Mouse (Mus musculus) B cell, adult 2 months (primary cell): ENCODE results near the gene C1qa.

Source experiments
- DNase-seq, 2 experiments: peaks; one replicate each; pipeline ENCODE4 v3.0.0; 2022

C1qa gene

DNA sequence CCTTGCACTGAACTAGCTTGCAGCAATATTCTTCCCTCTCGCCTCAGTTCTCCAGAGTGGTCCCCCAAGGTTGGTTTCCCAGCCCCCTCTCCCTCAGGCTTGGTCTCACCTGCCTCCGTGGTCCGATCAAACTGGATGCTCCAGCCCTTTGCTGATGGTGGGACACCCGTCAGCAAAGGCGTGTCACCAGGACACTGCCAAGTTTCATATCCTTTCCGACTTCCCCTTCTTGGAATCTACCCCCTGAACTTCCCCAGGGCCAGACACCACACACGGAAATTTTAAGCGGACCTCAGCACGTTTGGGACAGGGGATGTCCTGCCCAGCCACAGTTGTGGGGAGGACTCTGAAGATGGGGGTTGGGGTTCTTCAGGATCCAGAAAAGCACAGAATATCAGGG lies at the start of gene C1qa:
C1qa (minus strand) TSS at position 167 of the 400 bp plus-strand sequence.
- no peak for DNase-seq

DNA sequence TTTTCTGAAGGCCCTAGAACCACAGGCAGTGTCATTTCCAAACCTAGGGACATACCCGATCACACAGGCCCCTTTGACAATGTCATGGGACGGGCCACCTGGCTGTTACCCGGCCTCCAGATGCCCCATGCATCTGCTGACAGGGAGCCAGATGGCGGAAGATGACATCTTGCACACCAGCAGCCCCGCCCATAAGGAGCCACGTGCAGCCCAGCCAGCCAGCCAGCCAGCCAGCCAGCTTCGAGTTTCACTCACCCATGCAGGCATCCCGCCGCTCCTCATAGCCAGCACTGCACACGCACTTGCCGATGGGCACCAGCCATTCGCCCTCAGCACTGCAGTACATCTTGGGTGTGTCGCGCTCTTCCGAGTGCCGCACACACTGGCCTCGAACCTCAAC lies 46.8 kb upstream of the C1qa start:
- DNase-seq = no peak

DNA sequence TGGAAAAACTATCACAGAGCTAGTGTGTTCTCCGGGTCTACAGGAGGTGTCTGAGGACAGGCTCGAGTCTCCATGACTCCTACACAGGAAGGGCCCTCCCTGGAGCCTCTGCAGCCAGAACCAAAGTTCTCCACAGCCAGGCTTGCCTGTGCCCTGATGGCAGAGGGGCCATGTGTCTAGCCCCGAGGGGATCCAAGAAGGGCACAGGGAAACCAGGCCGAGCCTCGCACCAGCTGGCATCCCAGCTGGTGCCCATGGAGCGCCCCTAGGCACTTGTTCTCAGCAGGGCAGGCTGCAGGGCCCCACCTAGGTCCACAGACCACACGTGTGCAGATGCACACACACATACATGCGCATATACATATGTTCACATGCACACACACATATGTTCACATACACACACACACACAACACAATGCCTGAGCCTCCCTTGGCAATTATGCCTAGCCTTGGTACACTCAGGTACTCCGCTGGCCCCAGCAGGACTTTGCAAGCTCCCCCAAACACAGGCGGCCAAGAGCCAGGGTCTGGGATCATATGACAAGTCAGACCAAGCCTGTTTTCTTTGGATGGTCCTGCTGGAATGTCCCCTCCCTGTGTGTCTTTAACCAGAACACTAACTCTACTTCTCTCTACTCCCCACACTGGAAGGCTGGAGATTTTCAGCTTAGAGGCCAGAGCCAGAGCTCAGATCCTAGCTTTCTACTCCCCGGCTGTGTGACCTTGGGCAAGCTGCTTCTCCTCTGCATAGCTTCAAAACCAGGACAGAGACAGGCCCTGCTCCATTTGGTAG lies 46.2 kb upstream of the C1qa start:
- no peak for DNase-seq

GRCm38 (mm10) chr4:136943175-136943574 lies 44.6 kb upstream of the C1qa start:
- no peak for DNase-seq

DNA sequence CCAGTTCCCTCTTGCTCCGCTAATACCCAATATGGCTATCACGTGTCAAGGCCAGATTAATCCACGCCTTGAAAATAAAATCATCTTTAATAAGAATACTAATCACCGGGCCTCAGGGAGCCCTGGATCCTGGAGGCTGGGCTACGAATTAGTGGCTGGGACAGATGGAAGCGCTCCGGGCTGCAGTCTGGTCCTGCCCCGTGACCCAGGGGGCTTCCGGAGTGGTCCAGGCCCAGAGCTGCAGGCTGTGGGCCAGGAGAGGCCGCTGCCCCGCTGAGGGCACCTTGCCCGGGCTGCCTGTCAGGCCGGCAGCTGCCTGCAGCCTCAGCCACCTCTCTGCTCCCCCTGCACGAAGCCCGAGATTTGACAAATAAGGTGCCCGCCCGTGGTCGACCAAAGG lies 44.2 kb upstream of the C1qa start:
- no peak for DNase-seq

DNA sequence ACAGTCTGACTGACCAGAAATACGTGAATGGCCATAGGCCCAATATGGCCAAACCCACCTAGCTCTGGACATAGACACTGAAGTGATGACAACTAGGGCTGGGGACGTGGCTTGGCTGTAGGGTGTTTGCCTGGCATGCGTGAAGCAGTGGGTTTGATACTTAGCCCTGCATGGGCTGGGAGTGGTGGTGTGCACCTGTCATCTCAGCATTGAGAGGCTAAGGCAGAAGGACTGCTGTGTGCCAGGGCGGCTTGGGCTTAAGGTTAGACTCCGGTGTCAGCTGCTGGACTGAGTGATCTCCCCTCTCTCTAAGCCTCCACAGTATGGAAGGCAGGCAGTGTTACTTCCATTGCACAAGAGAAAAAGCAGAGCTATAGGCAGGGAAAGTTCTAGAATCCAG lies 39.3 kb upstream of the C1qa start:
- DNase-seq = no peak

GRCm38 (mm10) chr4:136937344-136937743 lies 38.7 kb upstream of the C1qa start:
- DNase-seq = no peak

GRCm38 (mm10) chr4:136934746-136935613 lies 36.4 kb upstream of the C1qa start:
- DNase-seq = no peak

- no peak for DNase-seq
Measured at GRCm38 (mm10) chr4:136930474-136930873, 31.9 kb upstream of the C1qa start.

- peak; percentile 17 to 19 for DNase-seq
Measured at GRCm38 (mm10) chr4:136928928-136929327, 30.3 kb upstream of the C1qa start.

DNA sequence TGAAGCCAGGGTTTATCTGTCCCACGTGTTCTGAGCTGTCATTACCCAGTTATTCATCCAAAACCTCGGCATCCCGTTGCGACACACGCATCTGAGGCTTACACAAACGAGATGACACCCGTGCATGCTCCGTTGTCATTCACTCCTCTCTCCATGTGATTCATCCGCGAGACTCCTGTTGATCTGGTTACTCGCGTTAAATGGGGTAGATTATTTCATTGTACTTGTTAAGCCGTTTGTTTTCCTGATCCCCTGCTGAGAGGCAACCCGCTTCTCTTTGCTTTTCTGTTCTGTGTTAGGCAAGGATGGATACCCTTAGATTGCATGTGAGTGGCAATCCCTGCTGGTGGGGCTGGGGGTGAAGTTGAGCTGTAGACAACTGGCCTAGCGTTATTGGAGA lies 27.2 kb upstream of the C1qa start:
- no peak for DNase-seq

DNA sequence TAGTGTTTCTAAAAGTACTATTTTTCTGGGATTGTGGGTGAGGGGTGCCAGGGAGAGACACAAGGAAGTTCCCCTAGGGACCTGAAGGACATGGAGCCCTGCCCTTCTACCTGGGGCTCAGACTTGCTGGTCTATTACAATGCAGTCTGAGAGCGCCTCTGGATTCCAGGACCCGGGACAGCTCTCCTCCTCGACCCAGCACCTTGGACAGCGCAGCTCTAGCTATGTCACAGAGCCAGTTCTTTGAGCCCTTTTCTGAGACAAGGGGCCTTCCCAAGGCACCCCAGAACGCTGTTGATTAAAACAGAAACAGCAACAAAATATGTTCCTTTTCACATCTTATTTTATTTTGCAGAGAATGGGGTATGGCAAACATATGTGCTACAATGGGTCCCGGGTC lies 25.9 kb upstream of the C1qa start:
- peak; percentile 26 to 28 for DNase-seq

- no peak for DNase-seq
Measured at GRCm38 (mm10) chr4:136919526-136919925, 20.9 kb upstream of the C1qa start.

DNA sequence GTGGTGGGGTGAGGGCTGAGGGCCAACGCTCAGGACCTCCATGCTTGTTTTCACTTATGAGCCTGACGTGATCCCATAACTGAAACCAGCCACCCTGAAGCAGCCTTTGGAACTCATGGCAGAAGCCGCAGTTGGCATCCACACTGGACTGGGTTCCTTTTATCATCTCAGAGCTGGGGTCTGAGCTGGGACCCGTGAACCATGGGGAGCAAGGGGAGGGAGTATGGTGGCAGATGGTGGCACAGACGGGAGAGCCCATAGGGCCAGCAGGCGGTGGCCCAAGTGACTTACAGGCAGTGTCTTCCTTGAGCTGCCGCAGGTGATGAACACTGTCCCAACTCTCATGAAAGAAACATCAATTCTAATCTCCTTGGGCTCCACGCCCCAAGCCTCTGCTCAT lies 20.2 kb upstream of the C1qa start:
- no peak for DNase-seq

DNA sequence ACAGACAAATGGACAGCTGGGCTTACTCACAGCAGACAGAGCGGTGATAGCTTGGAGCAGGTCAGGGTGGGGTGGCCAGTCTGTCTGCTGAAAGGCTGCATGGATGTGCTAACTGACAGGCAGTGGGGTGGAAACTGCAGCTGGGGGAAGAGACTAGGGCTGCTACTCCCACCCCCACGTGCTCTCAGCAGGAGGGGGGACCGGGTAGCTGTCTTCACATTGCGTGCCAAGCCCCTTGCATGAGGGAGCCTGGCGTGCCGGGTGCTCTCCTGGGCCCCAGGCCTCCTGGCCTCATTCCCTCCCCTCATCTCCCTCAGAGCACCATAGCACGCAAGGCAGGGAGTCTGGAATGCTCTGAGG lies 18.5 kb upstream of the C1qa start:
- DNase-seq = no peak

- no peak for DNase-seq
Measured at GRCm38 (mm10) chr4:136916359-136917164, 18.0 kb upstream of the C1qa start.

DNA sequence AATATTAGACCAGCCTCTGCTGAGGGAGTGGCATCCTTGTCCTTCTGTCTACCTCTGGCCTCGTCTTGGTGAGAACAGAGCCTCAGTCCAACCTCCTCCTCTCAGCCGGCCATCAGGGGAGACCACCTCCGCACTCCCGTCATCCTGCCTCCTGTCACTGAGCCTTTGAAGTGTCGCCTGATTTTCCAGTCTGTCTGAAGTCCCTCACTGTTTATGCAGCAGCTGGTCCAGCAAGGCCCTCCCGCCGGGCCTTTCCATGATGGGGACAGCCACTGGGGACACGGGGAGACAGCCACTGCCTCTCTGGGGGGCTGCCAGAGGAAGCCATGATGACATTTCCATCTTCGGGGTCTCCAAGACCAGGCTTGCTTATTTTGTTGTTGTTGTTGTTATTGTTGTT lies 14.2 kb upstream of the C1qa start:
- no peak for DNase-seq

- DNase-seq = no peak
Measured at GRCm38 (mm10) chr4:136911804-136912203, 13.2 kb upstream of the C1qa start.

DNA sequence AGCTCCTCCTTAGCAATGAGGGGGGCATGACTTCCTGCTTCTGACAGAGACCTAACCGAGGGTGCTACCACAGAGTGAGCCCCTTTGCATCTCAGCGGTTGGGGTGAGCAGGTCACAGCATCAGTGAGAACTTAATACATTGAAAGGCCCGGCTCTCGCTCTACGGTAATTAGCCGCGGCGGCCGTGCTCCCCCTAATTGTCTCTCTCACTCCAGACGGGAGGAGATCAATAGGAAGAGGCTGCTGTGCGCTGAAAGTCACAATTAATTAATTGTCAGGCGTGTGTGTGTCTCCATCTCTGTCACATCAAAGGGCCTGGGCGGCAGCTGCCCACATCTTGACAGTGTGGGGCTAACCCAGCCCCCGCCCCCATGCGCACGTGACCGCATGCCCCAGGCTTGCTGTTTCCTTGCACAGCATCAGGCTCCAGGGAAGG lies 12.6 kb upstream of the C1qa start:
- DNase-seq = no peak

- no peak for DNase-seq
Measured at GRCm38 (mm10) chr4:136907809-136908208, 9.2 kb upstream of the C1qa start.

DNA sequence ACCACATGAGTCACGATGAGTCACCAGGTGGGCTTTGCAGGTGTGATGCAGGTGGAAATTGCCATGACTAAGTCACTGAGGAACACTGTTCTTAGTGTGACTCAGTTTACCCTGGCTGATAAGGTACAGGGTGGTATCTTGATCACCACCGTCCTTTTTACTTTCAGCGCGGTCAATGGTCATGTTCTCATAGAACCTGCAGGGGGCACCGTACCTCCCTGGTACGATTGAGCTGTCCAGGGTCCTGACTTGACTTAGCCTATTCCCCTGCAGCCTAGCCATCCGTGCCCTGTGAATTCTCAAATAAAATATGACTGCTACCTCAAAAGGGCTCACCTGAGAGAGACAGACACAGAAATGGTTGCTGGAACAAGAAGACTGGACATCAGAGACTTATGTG lies 8.4 kb upstream of the C1qa start:
- DNase-seq = peak; percentile 33 to 35

- no peak for DNase-seq
Measured at GRCm38 (mm10) chr4:136904767-136905539, 6.3 kb upstream of the C1qa start.

GRCm38 (mm10) chr4:136899154-136899553 lies 551 bp upstream of the C1qa start:
- no peak for DNase-seq
